Mouse (Mus musculus) ES-Bruce4 (cell line): ENCODE data around the gene Egln1. TPM values are rescaled to one million over a fixed set of nuclear protein-coding genes. Genes with fewer than 3 reads are reported as not detected.

Experiments used
- H3K27ac ChIP-seq: 2 replicates; pipeline ENCODE4 v1.5.1; 2012; ENCODE audit warnings: low read length, inconsistent platforms; ENCODE audit not compliant: insufficient read depth
- H3K27me3 ChIP-seq: 2 replicates; pipeline ENCODE4 v1.6.1; 2012; ENCODE audit warnings: mild to moderate bottlenecking, low read length, inconsistent platforms; ENCODE audit not compliant: control insufficient read depth, poor library complexity, insufficient read depth, severe bottlenecking
- H3K36me3 ChIP-seq: 2 replicates; pipeline ENCODE4 v1.6.1; 2012; ENCODE audit warnings: inconsistent platforms, mild to moderate bottlenecking, low read length, moderate library complexity; ENCODE audit not compliant: control insufficient read depth, poor library complexity, insufficient read depth, severe bottlenecking
- H3K4me1 ChIP-seq: one replicate; pipeline ENCODE4 v1.8.1; 2011; ENCODE audit warnings: low read length; ENCODE audit not compliant: control insufficient read depth, insufficient read depth
- H3K4me3 ChIP-seq: 2 replicates; pipeline ENCODE4 v1.5.1; 2011; ENCODE audit warnings: low read depth, mild to moderate bottlenecking, low read length
- H3K9ac ChIP-seq: 2 replicates; pipeline ENCODE4 v1.6.1; 2012; ENCODE audit warnings: low read depth, mild to moderate bottlenecking, inconsistent platforms; ENCODE audit not compliant: poor library complexity, severe bottlenecking
- H3K9me3 ChIP-seq: replicated peaks from 2 replicates; pipeline ENCODE4 v1.6.1; 2012; ENCODE audit warnings: mild to moderate bottlenecking, low read length, inconsistent platforms; ENCODE audit not compliant: control insufficient read depth, poor library complexity, insufficient read depth, severe bottlenecking
- CTCF ChIP-seq: IDR thresholded peaks from one replicate; pipeline ENCODE4 v1.8.1; 2011; ENCODE audit warnings: low read depth, low read length
- EP300 ChIP-seq: IDR thresholded peaks from 2 replicates; pipeline ENCODE4 v1.6.1; 2011; ENCODE audit warnings: low read depth, low read length; ENCODE audit not compliant: insufficient read depth
- POLR2A ChIP-seq: IDR thresholded peaks from one replicate; pipeline ENCODE4 v1.8.1; 2011; ENCODE audit warnings: low read length; ENCODE audit not compliant: insufficient read depth
- polyA plus RNA-seq: library from polyadenylated mRNA; stranded (reverse); fragments of >200 nt; gene quantifications from 2 replicates; pipeline ENCODE4 v1.2.4, GENCODE M21; 2011; ENCODE audit warnings: low read depth; ENCODE audit not compliant: missing spikeins, insufficient read depth, insufficient read length

Egln1 gene
- polyA plus RNA-seq, 1 experiment: 20.3 TPM

DNA sequence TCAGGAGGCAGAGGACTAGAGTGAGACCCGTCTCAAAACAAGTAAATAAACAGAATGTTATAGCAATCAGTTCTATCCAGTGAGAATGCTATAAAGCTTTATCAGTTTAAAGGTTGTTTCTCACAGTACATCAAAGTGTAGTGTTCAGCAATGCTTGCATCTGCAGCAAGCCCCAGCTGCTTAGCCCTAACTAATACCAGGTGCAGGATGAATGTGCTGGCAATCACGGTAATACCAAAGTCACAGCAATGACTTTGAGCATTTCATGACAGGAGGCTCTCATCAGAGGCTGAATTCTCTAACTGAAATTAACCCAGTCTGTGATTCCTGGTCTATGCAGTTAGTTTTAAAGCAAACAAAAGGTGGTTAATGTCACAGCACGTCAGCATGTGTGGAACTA lies 56.5 kb downstream of the Egln1 start:
- H3K36me3 ChIP-seq: peaks cover 27% of the 10 kb centered on the region
- no peak overlapping the region for H3K4me3 ChIP-seq
- peaks cover 7% of the 10 kb centered on the region for H3K9me3 ChIP-seq
- H3K27me3 ChIP-seq: no peaks in the 10 kb centered on the region
- no peaks in the 10 kb centered on the region for H3K4me1 ChIP-seq
- no peak for TF ChIP-seq CTCF
- no peak overlapping the region for H3K27ac ChIP-seq
- H3K9ac ChIP-seq: no peak overlapping the region

GRCm38 (mm10) chr8:124888385-124888784 lies 60.7 kb downstream of the Egln1 start:
- no peaks in the 10 kb centered on the region for H3K4me1 ChIP-seq
- no peak overlapping the region for H3K4me3 ChIP-seq
- H3K27ac ChIP-seq: no peak overlapping the region
- peaks cover 10% of the 10 kb centered on the region for H3K9me3 ChIP-seq
- H3K9ac ChIP-seq: no peak overlapping the region
- H3K27me3 ChIP-seq: no peaks in the 10 kb centered on the region
- peaks cover 59% of the 10 kb centered on the region for H3K36me3 ChIP-seq
- no peak for TF ChIP-seq EP300
- peak; percentile 21 for TF ChIP-seq CTCF

GRCm38 (mm10) chr8:124878946-124879526 lies 70.1 kb downstream of the Egln1 start:
- no peaks in the 10 kb centered on the region for H3K4me1 ChIP-seq

DNA sequence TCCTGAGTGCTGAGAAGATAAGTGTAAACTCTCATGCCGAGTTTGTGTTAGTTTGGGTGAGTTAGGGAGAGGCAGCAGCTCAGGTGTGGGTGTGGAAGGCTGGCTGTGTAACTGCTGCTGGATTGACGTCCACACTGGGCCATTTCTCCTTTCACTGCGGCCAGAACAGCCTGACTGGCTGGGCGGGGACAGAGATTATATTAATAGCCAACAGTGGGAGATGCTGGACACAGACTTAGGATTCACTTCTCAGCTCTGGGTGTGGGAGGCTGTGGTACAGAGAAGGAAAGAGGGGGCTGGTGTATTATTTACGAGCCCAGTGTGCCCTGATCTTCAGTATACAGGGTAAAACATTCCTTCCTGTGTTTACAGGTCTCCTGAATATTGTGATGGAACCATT lies 71.0 kb downstream of the Egln1 start:
- H3K27me3 ChIP-seq: no peaks in the 10 kb centered on the region
- no peak overlapping the region for H3K4me3 ChIP-seq
- H3K9ac ChIP-seq: no peak overlapping the region
- H3K9me3 ChIP-seq: no peaks in the 10 kb centered on the region
- TF ChIP-seq CTCF (no peak), POLR2A (no peak), EP300 (no peak)
- no peaks in the 10 kb centered on the region for H3K4me1 ChIP-seq
- no peak overlapping the region for H3K27ac ChIP-seq
- peaks cover 88% of the 10 kb centered on the region for H3K36me3 ChIP-seq

More at GRCm38 (mm10) chr8:124878946-124879526, 70.1 kb downstream of the Egln1 start:
- H3K36me3 ChIP-seq: peaks cover 88% of the 10 kb centered on the region
- TF ChIP-seq CTCF (no peak), EP300 (no peak), POLR2A (no peak)
- no peak overlapping the region for H3K4me3 ChIP-seq
- no peak overlapping the region for H3K9ac ChIP-seq
- H3K27ac ChIP-seq: no peak overlapping the region
- H3K9me3 ChIP-seq: no peaks in the 10 kb centered on the region
- no peaks in the 10 kb centered on the region for H3K27me3 ChIP-seq

GRCm38 (mm10) chr8:124872690-124873089 lies 76.4 kb downstream of the Egln1 start:
- peaks cover 53% of the 10 kb centered on the region for H3K36me3 ChIP-seq
- no peaks in the 10 kb centered on the region for H3K27me3 ChIP-seq
- H3K4me3 ChIP-seq: no peak overlapping the region
- no peak overlapping the region for H3K27ac ChIP-seq
- H3K9me3 ChIP-seq: no peaks in the 10 kb centered on the region
- TF ChIP-seq CTCF (no peak), EP300 (no peak)
- no peak overlapping the region for H3K9ac ChIP-seq
- H3K4me1 ChIP-seq: no peaks in the 10 kb centered on the region

DNA sequence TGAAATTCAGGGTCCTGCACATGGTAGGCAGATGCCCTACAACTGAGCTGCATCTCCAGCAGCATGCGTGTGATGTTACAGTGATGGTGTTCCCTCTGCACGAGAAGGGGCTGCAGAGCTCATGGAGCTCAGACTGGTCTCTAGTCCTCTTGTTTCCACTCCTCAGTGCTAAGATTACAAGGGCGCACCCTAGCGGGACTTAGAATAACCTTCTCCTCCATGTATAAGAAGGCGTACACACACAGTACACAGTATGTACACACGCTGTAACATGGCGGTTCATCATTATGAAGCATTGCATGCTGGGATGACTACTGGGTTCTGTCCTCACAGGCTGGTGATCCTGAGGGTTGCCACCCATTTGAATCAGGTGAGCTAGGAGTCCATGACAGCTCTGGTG lies 77.0 kb downstream of the Egln1 start:
- Histone ChIP-seq H3K9me3 (no peaks in the 10 kb centered on the region), H3K36me3 (peaks cover 47% of the 10 kb centered on the region), H3K9ac (no peak overlapping the region), H3K4me3 (no peak overlapping the region), H3K4me1 (no peaks in the 10 kb centered on the region), H3K27me3 (no peaks in the 10 kb centered on the region), H3K27ac (no peak overlapping the region)
- TF ChIP-seq POLR2A (no peak), EP300 (no peak), CTCF (peak; percentile 16)
